Mouse (Mus musculus) bone marrow macrophage, adult 2 months (primary cell): ENCODE measurements around the gene Pik3cg. TPM values are rescaled to one million over a fixed set of nuclear protein-coding genes. Genes with fewer than 3 reads are reported as not detected.
"Not testable (repeated sequence)": the region's sequence is repeated elsewhere in the genome, so short reads cannot be mapped to it uniquely, and the experiment has no call there.

ENCODE experiments used
- H3K27ac ChIP-seq: 2 replicates; pipeline ENCODE4 v1.5.1; 2012; ENCODE audit warnings: low read depth, low read length; ENCODE audit not compliant: insufficient read depth
- H3K4me1 ChIP-seq: 2 replicates; pipeline ENCODE4 v1.6.1; 2012; ENCODE audit warnings: low read length; ENCODE audit not compliant: control insufficient read depth, insufficient read depth
- H3K4me3 ChIP-seq: 2 replicates; pipeline ENCODE4 v1.5.1; 2012; ENCODE audit warnings: mild to moderate bottlenecking, low read length, moderate library complexity; ENCODE audit not compliant: insufficient read depth
- CTCF ChIP-seq: IDR thresholded peaks from 2 replicates; pipeline ENCODE4 v1.5.1; 2012; ENCODE audit warnings: low read depth, mild to moderate bottlenecking, low read length, moderate library complexity
- POLR2A ChIP-seq: IDR thresholded peaks from 2 replicates; pipeline ENCODE4 v1.6.1; 2012; ENCODE audit warnings: mild to moderate bottlenecking, low read depth, low read length, borderline replicate concordance
- polyA plus RNA-seq: library from polyadenylated mRNA; stranded (reverse); fragments of >200 nt; gene quantifications from 2 replicates; pipeline ENCODE4 v1.2.4, GENCODE M21; 2012; ENCODE audit not compliant: missing spikeins, insufficient read depth, insufficient read length

Pik3cg gene
- 73.2 and 75.7 TPM in 2 replicates for polyA plus RNA-seq

DNA sequence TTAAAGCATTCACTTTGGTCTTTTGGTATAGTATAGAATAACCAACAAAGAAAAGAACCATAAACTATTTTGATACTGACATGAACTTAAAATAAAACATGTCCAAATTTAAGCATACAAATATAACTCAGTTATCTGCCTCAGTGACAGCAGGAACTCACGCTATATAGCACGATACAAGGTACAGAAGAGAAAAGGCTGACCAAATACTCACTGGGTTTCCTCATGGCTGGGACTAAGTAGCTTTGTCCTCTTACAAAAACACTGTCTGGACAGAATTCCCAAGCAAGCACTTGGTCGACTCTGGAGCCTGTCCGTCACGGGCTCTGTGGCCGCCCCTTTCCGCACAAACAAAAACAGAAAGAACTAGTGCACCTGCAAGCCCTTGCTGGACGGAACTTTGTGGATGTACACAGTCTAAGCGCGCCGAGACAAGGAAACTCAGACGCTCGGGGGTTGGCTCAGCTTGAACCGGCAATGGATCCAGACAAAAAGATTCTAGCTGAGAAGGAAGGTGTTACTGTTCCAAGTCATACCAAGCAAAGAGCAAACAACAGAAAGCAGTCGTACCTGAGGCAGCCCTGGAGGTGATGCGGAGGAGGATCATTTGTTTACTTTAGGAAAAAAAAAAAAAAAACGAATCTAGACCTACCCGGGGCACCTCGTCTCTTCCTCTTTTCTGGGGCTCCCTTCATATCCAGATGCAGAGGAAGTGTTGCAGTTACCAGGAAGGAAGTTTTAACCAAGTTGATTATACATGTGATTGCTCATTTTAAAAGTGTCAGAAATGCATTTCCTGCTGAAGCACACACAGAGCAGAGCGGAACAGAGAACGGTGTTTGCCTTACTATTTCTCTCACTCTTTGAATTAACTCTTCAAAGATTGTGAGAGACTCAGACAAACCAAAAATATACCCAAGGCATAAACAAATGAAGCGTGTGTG is at the start of gene Pik3cg:
Gene Pik3cg (minus strand): TSS at position 712 of the 944 bp plus-strand sequence.
- TF ChIP-seq CTCF: no peak
- no peak for TF ChIP-seq POLR2A
- Histone ChIP-seq H3K27ac (peak within 1 kb of the TSS; percentile 98), H3K4me3 (peak within 1 kb of the TSS; percentile 88), H3K4me1 (peaks cover 41% of the 10 kb centered on the region)

DNA sequence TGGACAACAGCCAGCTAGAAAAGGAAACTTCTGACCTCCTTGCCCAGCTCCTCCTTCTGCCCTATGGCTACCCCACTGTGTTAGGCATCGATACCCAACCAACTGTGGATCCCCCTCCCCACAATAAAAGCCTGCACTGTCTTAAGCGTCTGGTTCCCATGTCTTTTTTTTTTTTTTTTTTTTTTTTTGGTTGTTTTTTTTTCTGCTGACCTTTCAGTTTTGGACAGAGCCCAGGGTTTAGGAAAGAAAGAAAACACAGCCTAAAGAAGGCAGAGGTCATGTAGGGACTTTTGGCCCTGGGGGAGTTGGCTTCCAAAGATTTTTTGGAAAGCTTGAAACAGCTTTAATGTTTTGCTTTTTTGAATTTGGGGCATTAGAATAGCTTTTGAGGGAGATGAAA is 40.0 kb upstream of the Pik3cg start:
- TF ChIP-seq POLR2A: no peak
- TF ChIP-seq CTCF: no peak
- H3K27ac ChIP-seq: no peak overlapping the region
- peaks cover 6% of the 10 kb centered on the region for H3K4me1 ChIP-seq
- H3K4me3 ChIP-seq: no peak overlapping the region

DNA sequence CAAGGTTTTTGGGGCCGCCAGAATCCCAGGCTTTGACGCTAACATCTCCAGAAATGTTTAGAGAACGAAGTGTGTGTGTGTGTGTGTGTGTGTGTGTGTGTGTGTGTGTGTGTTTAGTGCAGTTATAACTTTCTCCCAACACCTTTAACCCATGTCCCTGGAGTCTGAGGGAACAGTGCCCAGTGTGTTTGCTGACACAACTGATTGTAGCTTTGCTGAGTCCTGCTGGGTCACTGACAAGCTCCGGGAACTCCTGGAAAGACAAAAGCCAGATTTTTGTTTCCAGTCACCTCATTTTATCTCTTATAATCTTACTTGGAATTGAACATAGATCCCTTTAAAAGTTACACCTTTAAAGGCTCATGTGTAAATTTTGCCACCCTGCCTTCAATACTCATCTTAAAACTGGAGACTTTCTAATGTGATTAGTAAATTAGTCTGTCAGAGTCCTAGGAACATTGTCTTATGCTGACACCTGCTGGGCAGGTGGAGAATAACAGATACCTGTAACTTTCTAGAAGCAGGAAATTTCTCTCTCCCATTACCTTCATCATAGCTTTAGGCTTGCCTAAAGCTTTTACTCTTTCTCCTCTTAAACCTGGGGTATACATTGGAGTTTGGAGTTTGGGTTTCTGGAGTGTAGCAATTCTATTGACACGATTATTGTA is 37.2 kb upstream of the Pik3cg start:
- H3K4me3 ChIP-seq: no peak overlapping the region

DNA sequence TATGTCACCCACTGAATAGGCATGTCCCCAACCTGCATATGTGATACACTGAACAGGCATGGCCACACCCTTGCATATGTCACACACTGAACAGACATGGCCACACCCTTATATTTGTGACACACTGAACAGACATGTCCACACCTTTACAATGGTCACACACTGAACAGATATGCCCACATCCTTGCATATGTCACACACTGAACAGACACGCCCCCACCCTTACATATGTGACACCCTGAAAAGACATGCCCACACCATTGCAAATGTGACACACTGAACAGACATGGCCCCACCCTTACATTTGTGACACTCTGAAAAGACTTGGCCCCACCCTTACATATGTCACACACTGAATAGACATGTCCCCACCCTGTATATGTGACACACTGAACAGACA is 35.1 kb upstream of the Pik3cg start:
- Histone ChIP-seq H3K27ac (no peak overlapping the region), H3K4me1 (peaks cover 16% of the 10 kb centered on the region), H3K4me3 (no peak overlapping the region)
- TF ChIP-seq POLR2A (no peak), CTCF (no peak)

More for the DNA sequence above, 37.2 kb upstream of the Pik3cg start:
- peaks cover 6% of the 10 kb centered on the region for H3K4me1 ChIP-seq
- TF ChIP-seq CTCF (no peak), POLR2A (no peak)
- H3K27ac ChIP-seq: no peak overlapping the region

DNA sequence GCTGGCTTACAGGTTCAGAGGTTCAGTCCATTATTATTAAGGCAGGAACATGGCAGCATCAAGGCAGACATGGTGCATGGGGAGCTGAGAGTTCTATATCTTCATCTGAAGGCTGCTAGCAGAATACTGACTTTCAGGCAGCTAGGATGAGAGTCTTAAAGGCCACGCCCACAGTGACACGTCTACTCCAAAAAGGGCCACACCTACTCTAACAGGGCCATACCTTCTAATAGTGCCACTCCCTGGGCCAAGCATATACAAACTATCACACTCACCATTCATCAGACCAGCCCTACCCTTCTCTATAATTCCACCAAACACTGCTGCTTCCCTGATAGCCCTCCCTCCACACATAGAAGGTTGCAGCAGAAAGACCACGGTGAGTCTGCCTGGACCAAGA is 30.7 kb upstream of the Pik3cg start:
- Histone ChIP-seq H3K4me1 (peaks cover 21% of the 10 kb centered on the region), H3K27ac (peak overlapping the region; percentile 79)
- not testable (repeated sequence) for H3K4me3 ChIP-seq

DNA sequence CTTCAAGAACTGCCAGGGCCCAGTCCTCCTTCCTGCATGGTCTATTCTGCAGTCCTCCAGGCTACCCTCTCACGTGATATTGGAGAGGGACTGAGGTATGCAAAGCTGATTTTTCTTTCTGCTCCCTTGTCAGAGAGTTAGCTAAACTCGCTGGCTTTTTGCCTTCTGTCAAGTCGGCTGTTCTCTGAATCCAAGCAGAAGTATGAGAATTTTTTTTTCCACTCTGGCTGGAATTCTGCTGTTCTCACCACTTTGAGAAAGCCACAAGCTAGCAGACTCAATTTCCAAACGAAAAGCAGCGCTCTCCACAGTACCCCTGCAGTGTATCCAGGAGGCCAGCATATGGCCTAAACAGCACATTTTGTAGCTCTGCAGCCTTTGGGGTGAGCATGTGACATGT is 30.0 kb upstream of the Pik3cg start:
- Histone ChIP-seq H3K4me1 (peaks cover 25% of the 10 kb centered on the region), H3K4me3 (no peak overlapping the region), H3K27ac (peak overlapping the region; percentile 79)
- no peak for TF ChIP-seq CTCF
- TF ChIP-seq POLR2A: no peak

DNA sequence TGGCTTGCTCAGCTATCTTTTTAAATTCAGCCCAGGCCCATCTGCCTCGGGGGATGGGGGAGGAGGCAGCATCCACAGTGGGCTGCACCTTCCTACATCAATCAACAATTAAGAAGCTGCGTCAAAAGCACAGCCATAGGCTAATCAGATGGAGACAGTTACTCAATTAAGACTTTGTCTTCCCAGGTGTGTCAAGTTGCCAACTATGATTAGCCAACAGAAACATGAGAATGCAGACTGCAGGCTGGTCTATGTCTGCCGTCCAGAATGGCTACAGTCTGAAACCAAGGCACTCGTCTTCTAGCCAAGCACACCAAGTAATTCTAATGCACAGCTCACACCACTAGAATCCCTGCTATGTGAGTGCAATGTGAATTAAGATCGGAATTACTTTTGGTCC is 29.4 kb upstream of the Pik3cg start:
- Histone ChIP-seq H3K4me3 (no peak overlapping the region), H3K27ac (peak overlapping the region; percentile 42), H3K4me1 (peaks cover 25% of the 10 kb centered on the region)
- no peak for TF ChIP-seq CTCF
- TF ChIP-seq POLR2A: no peak

DNA sequence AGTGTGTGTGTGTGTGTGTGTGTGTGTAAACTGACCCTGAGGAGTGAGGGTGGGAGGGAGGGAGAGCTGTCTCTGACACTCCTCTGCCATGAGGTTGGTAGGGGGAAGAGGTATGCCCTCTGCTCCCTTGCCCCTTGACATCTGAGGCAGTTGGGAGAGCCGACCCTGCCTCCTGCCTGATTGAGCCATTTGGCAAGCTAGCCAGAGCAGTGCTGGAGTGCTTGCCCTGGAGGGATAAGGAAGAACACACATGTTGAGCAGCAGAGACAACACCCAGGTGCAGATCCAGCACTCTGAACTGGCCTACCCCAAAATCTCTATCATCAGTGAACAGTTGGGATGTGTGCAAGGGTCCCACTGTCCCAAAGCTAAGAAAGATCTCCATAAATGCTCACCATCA is 28.7 kb upstream of the Pik3cg start:
- TF ChIP-seq CTCF: no peak
- TF ChIP-seq POLR2A: no peak
- Histone ChIP-seq H3K4me1 (peaks cover 27% of the 10 kb centered on the region), H3K4me3 (no peak overlapping the region), H3K27ac (no peak overlapping the region)

DNA sequence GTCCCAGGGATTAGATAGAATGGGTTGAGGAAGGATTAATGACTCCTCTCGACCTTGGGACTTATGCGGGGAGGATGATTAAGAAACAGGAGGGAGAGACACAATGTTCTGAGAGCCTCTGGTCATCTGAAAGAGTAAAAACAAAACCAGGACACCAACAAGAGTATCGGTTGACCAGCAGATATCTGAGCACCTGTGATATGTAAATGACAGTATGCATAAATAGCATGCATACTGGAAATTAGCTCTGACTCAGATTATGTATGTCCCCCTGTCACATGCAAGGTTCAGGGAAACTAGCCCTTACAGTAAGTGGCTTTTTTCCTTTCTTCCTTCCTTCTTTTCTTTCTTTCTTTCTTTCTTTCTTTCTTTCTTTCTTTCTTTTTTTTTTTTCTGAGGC is 28.0 kb upstream of the Pik3cg start:
- peaks cover 29% of the 10 kb centered on the region for H3K4me1 ChIP-seq
- TF ChIP-seq POLR2A: no peak
- no peak for TF ChIP-seq CTCF
- H3K27ac ChIP-seq: no peak overlapping the region
- no peak overlapping the region for H3K4me3 ChIP-seq

DNA sequence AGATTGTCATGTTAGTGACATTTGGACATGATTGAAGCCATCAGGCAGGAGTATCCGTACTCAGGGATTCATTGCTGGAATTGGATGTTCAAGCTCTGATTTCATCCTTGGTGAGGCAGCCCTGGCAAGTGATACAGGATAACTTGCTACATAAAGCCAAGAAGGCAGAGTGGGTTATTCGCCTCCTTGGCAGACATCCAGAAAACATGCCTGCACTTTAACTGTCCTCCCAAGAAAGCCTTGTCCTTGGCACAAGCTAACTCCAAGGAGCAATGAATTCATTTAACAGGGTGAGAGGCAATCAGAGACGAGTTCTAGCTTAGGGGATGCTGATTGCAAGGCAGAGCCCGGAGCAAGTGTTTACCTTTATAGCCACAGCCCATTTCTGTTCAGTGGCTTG is 25.4 kb upstream of the Pik3cg start:
- no peak overlapping the region for H3K27ac ChIP-seq
- TF ChIP-seq POLR2A (no peak), CTCF (no peak)
- H3K4me1 ChIP-seq: peaks cover 43% of the 10 kb centered on the region
- H3K4me3 ChIP-seq: no peak overlapping the region
